Mouse (Mus musculus) MEL (cell line): ENCODE measurements around the gene Dnaaf2. TPM values are rescaled to one million over a fixed set of nuclear protein-coding genes. Genes with fewer than 3 reads are reported as not detected.

Experiments
- DNase-seq: peaks from one replicate; pipeline ENCODE4 v3.0.0; 2011; ENCODE audit warnings: low read depth, low spot score
- H3K27ac ChIP-seq: 2 replicates; pipeline ENCODE4 v1.5.1; 2012; ENCODE audit warnings: low read depth, mild to moderate bottlenecking, control low read depth, low read length, moderate library complexity; ENCODE audit not compliant: control insufficient read depth
- H3K27me3 ChIP-seq, 2 experiments: fragments of 150-350 bp in 1 of 2; sonication (generic) in 1 of 2; 2 replicates each; pipeline ENCODE4 v1.6.1; 2012; ENCODE audit warnings: low read length in 2 of 2, mild to moderate bottlenecking in 2 of 2, improper control_type of control experiment in 1 of 2, moderate library complexity in 1 of 2; ENCODE audit not compliant: insufficient read depth in 2 of 2, control insufficient read depth in 1 of 2
- H3K36me3 ChIP-seq, 2 experiments: 2 replicates each; pipeline ENCODE4 v1.6.1; 2012 to 2014; ENCODE audit warnings: low read length in 2 of 2, improper control_type of control experiment in 1 of 2, inconsistent platforms in 1 of 2, mild to moderate bottlenecking in 1 of 2; ENCODE audit not compliant: insufficient read depth in 2 of 2, control insufficient read depth in 1 of 2
- H3K4me1 ChIP-seq, 2 experiments: fragments of 150-350 bp in 1 of 2; sonication (generic) in 1 of 2; 2 replicates each; pipeline ENCODE4 v1.6.1; 2012; ENCODE audit warnings: low read length in 2 of 2, improper control_type of control experiment in 1 of 2, mild to moderate bottlenecking in 1 of 2; ENCODE audit not compliant: insufficient read depth in 2 of 2, control insufficient read depth in 1 of 2
- H3K4me3 ChIP-seq, 2 experiments: fragments of 150-350 bp in 1 of 2; sonication (generic) in 1 of 2; 2 replicates each; pipeline ENCODE4 v1.5.1; 2012; ENCODE audit warnings: low read depth in 2 of 2, low read length in 2 of 2, mild to moderate bottlenecking in 2 of 2, moderate library complexity in 2 of 2, control low read depth in 1 of 2, improper control_type of control experiment in 1 of 2; ENCODE audit not compliant: control insufficient read depth in 1 of 2, insufficient read depth in 1 of 2
- H3K79me2 ChIP-seq: 2 replicates; pipeline ENCODE4 v1.6.1; 2012; ENCODE audit warnings: mild to moderate bottlenecking, low read length, moderate library complexity; ENCODE audit not compliant: control insufficient read depth, poor library complexity, insufficient read depth
- H3K9ac ChIP-seq: 2 replicates; pipeline ENCODE4 v1.6.1; 2012; ENCODE audit warnings: low read depth, mild to moderate bottlenecking, control low read depth, low read length, moderate library complexity; ENCODE audit not compliant: control insufficient read depth, poor library complexity, severe bottlenecking
- H3K9me3 ChIP-seq: fragments of 150-350 bp; sonication (generic); replicated peaks from 2 replicates; pipeline ENCODE4 v1.6.1; 2012; ENCODE audit warnings: mild to moderate bottlenecking, low read length, improper control_type of control experiment, moderate library complexity; ENCODE audit not compliant: insufficient read depth
- BHLHE40 ChIP-seq: IDR thresholded peaks from 2 replicates; pipeline ENCODE4 v1.6.1; 2012; ENCODE audit warnings: low read depth, mild to moderate bottlenecking, inconsistent platforms, low read length, improper control_type of control experiment, borderline replicate concordance
- ELF1 ChIP-seq: IDR thresholded peaks from 2 replicates; pipeline ENCODE4 v1.6.1; 2014; ENCODE audit warnings: low read depth, mild to moderate bottlenecking, inconsistent platforms, low read length, improper control_type of control experiment, moderate library complexity
- GABPA ChIP-seq: IDR thresholded peaks from 2 replicates; pipeline ENCODE4 v1.6.1; 2012; ENCODE audit warnings: low read depth, mild to moderate bottlenecking, inconsistent platforms, low read length, improper control_type of control experiment, moderate library complexity
- HCFC1 ChIP-seq: IDR thresholded peaks from 2 replicates; pipeline ENCODE4 v1.6.1; 2012; ENCODE audit warnings: low read depth, mild to moderate bottlenecking, inconsistent platforms, low read length, improper control_type of control experiment, moderate library complexity
- MAX ChIP-seq: IDR thresholded peaks from 2 replicates; pipeline ENCODE4 v1.6.1; 2011; ENCODE audit warnings: low read length, improper control_type of control experiment
- MAZ ChIP-seq: IDR thresholded peaks from 2 replicates; pipeline ENCODE4 v1.6.1; 2012; ENCODE audit warnings: low read depth, mild to moderate bottlenecking, inconsistent platforms, low read length, improper control_type of control experiment
- MEF2A ChIP-seq: IDR thresholded peaks from 2 replicates; pipeline ENCODE4 v1.6.1; 2014; ENCODE audit warnings: low read depth, mild to moderate bottlenecking, inconsistent platforms, low read length, improper control_type of control experiment; ENCODE audit not compliant: poor library complexity, insufficient replicate concordance, severe bottlenecking; ENCODE audit errors: extremely low read depth
- MXI1 ChIP-seq: IDR thresholded peaks from 2 replicates; pipeline ENCODE4 v1.6.1; 2011; ENCODE audit warnings: mild to moderate bottlenecking, low read depth, low read length, improper control_type of control experiment
- MYB ChIP-seq: IDR thresholded peaks from 2 replicates; pipeline ENCODE4 v1.6.1; 2011; ENCODE audit warnings: mild to moderate bottlenecking, low read depth, low read length, improper control_type of control experiment
- MYC ChIP-seq: IDR thresholded peaks from 2 replicates; pipeline ENCODE4 v1.6.1; 2011; ENCODE audit warnings: low read depth, mild to moderate bottlenecking, low read length, improper control_type of control experiment, moderate library complexity
- NELFE ChIP-seq: IDR thresholded peaks from 2 replicates; pipeline ENCODE4 v1.6.1; 2011; ENCODE audit warnings: low read depth, low read length, improper control_type of control experiment
- NRF1 ChIP-seq: IDR thresholded peaks from 2 replicates; pipeline ENCODE4 v1.6.1; 2014; ENCODE audit warnings: low read depth, mild to moderate bottlenecking, inconsistent platforms, low read length, improper control_type of control experiment, moderate library complexity; ENCODE audit not compliant: poor library complexity, insufficient read depth, severe bottlenecking
- POLR2A ChIP-seq, 2 experiments: IDR thresholded peaks; 2 replicates each; pipeline ENCODE4 v1.6.1; 2011 to 2012; ENCODE audit warnings: low read length in 2 of 2, mild to moderate bottlenecking in 2 of 2, control low read depth in 1 of 2, improper control_type of control experiment in 1 of 2, low read depth in 1 of 2, moderate library complexity in 1 of 2; ENCODE audit not compliant: control insufficient read depth in 1 of 2, insufficient read depth in 1 of 2, poor library complexity in 1 of 2
- POLR2AphosphoS2 ChIP-seq: IDR thresholded peaks from 2 replicates; pipeline ENCODE4 v1.6.1; 2011; ENCODE audit warnings: low read length, improper control_type of control experiment
- POLR2AphosphoS5 ChIP-seq: IDR thresholded peaks from 2 replicates; pipeline ENCODE4 v1.6.1; 2012; ENCODE audit warnings: low read depth, borderline replicate concordance, mild to moderate bottlenecking, inconsistent platforms, low read length, moderate library complexity, mixed read lengths
- RCOR1 ChIP-seq: IDR thresholded peaks from 2 replicates; pipeline ENCODE4 v1.6.1; 2012; ENCODE audit warnings: low read depth, mild to moderate bottlenecking, inconsistent platforms, low read length, improper control_type of control experiment
- SIN3A ChIP-seq: IDR thresholded peaks from 2 replicates; pipeline ENCODE4 v1.6.1; 2012; ENCODE audit warnings: low read length, improper control_type of control experiment, inconsistent platforms
- TBP ChIP-seq: IDR thresholded peaks from 2 replicates; pipeline ENCODE4 v1.8.0; 2011; ENCODE audit warnings: low read depth, low read length, improper control_type of control experiment
- TCF12 ChIP-seq: IDR thresholded peaks from 2 replicates; pipeline ENCODE4 v1.6.1; 2014; ENCODE audit warnings: low read depth, mild to moderate bottlenecking, inconsistent platforms, low read length, improper control_type of control experiment, moderate library complexity
- UBTF ChIP-seq: IDR thresholded peaks from 2 replicates; pipeline ENCODE4 v1.6.1; 2012; ENCODE audit warnings: low read depth, mild to moderate bottlenecking, inconsistent platforms, low read length, improper control_type of control experiment, moderate library complexity, borderline replicate concordance; ENCODE audit not compliant: insufficient read depth
- ZC3H11A ChIP-seq: IDR thresholded peaks from 2 replicates; pipeline ENCODE4 v1.6.1; 2012; ENCODE audit warnings: low read depth, mild to moderate bottlenecking, inconsistent platforms, low read length, improper control_type of control experiment
- ZMIZ1 ChIP-seq: IDR thresholded peaks from 2 replicates; pipeline ENCODE4 v1.6.1; 2012; ENCODE audit warnings: low read depth, mild to moderate bottlenecking, inconsistent platforms, low read length, improper control_type of control experiment, moderate library complexity
- ZNF384 ChIP-seq: IDR thresholded peaks from 2 replicates; pipeline ENCODE4 v1.6.1; 2012; ENCODE audit warnings: low read depth, mild to moderate bottlenecking, inconsistent platforms, low read length, improper control_type of control experiment
- polyA plus RNA-seq, 2 experiments: library from polyadenylated mRNA; stranded (reverse) in 1 of 2; unstranded in 1 of 2; fragments of >175 nt in 1 of 2; fragments of >200 nt in 1 of 2; gene quantifications; 2 replicates each; pipeline versions ENCODE4 v1.2.1 to v1.2.4; 2012; ENCODE audit warnings: low replicate concordance in 2 of 2, low read depth in 1 of 2; ENCODE audit not compliant: insufficient read length in 2 of 2, insufficient read depth in 1 of 2, missing spikeins in 1 of 2
- total RNA-seq: library from RNA; depleted of rRNA; stranded (reverse); fragments of 300-350 nt; gene quantifications from 2 replicates; pipeline ENCODE4 v1.2.3, GENCODE M21; 2012

The Dnaaf2 gene
- total and polyA plus RNA-seq, 3 experiments: 5.5 to 10.1 TPM; not detected in 1

GRCm38 (mm10) chr12:69183583-69184308, 14.5 kb downstream of the Dnaaf2 start, which contains the start of the genes Rpl36al and Mgat2:
Gene Rpl36al, minus strand, starts transcription at chr12:69184083.
Gene Mgat2, plus strand, starts transcription at chr12:69184157.
- Histone ChIP-seq H3K4me3 (peak within 1 kb of the TSS; percentile 96 to 99), H3K36me3 (peaks cover 8 to 28% of the 10 kb centered on the region in 2 experiments)

GRCm38 (mm10) chr12:69181800-69182199, 16.4 kb downstream of the Dnaaf2 start:
- Histone ChIP-seq H3K27me3 (no peaks in the 10 kb centered on the region), H3K4me1 (peaks cover 7% of the 10 kb centered on the region in 2 experiments; a peak in 3 of 4 replicates), H3K27ac (no peak overlapping the region), H3K36me3 (peaks cover 8 to 20% of the 10 kb centered on the region in 2 experiments), H3K79me2 (peaks cover 33% of the 10 kb centered on the region), H3K9me3 (no peaks in the 10 kb centered on the region), H3K9ac (no peak overlapping the region), H3K4me3 (no peak overlapping the region)
- DNase-seq: no peak
- TF ChIP-seq MYB (no peak), POLR2AphosphoS2 (peak; percentile 61; the same call in 1 of the 2 replicates), ZNF384 (peak; percentile 41; the same call in 1 of the 2 replicates), POLR2A (IDR thresholded peaks at IDR 0.05; ENCODE audit: control insufficient read depth in 1 of 2, insufficient read depth in 1 of 2, low read depth in 1 of 2, low read length in 2 of 2, poor library complexity in 1 of 2) (peak in 1 of 2 experiments; percentile 46; a peak in 2 of 4 replicates)

More at GRCm38 (mm10) chr12:69183583-69184308, 14.5 kb downstream of the Dnaaf2 start, which contains the start of the genes Rpl36al and Mgat2:
- H3K27me3 ChIP-seq: no peaks in the 10 kb centered on the region
- DNase-seq: peak; percentile 98
- no peaks in the 10 kb centered on the region for H3K9me3 ChIP-seq
- peak within 1 kb of the TSS; percentile 84 for H3K27ac ChIP-seq
- peaks cover 7 to 12% of the 10 kb centered on the region in 2 experiments for H3K4me1 ChIP-seq
- peak within 1 kb of the TSS; percentile 99 for H3K9ac ChIP-seq
- 0 out of 2 replicates have a peak, but pooled peaks have one; percentile 3 for TF ChIP-seq MEF2A
- TF ChIP-seq POLR2A (IDR thresholded peaks at IDR 0.05; ENCODE audit: control insufficient read depth in 1 of 2, insufficient read depth in 1 of 2, low read depth in 1 of 2, low read length in 2 of 2, poor library complexity in 1 of 2): peak; percentile 94 to 99
- peak; percentile 82 for TF ChIP-seq TCF12
- TF ChIP-seq ZMIZ1: peak; percentile 98
- TF ChIP-seq MYB: no peak
- no peak for TF ChIP-seq POLR2AphosphoS5
- peak; percentile 28; the same call in 1 of the 2 replicates for TF ChIP-seq NRF1
- peak; percentile 97 for TF ChIP-seq NELFE
- peak; percentile 88 for TF ChIP-seq POLR2AphosphoS2
- TF ChIP-seq ELF1: peak; percentile 90
- TF ChIP-seq ZC3H11A: no peak
- TF ChIP-seq MXI1: peak; percentile 86
- TF ChIP-seq MAZ: no peak
- TF ChIP-seq HCFC1: peak; percentile 83
- peak; percentile 92 for TF ChIP-seq TBP
- TF ChIP-seq SIN3A: peak; percentile 82
- no peak for TF ChIP-seq GABPA
- TF ChIP-seq RCOR1: no peak
- TF ChIP-seq MAX: peak; percentile 61
- TF ChIP-seq UBTF: peak; percentile 17; the same call in 1 of the 2 replicates
- TF ChIP-seq BHLHE40: peak; percentile 32; the same call in 1 of the 2 replicates
- peak; percentile 87 for TF ChIP-seq MYC
- peaks cover 48% of the 10 kb centered on the region for H3K79me2 ChIP-seq
